Comparison of ENCODE assay signal across 9 mouse cellular contexts in the genomic region with DNA sequence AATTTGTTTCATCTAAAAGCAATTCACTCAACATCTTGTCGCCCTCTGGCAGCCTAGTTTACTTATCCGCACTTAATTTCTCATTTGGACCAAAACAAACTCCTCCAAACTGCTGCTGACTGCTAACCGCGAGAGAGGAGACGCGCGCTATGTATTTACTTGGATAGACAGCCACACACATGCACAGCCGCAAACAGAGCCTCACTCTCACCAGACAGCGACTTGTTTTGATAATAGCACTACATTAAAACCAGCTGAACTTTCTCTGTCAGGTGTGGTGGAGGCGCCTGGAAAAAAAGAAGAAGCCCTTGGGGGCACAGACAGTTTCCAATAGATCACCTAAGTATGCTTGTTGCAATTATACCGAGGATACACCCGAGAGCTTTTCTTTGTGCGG. TPM values are rescaled to one million over a fixed set of nuclear protein-coding genes. Genes with fewer than 3 reads are reported as not detected.
DNase-seq lines count a peak whose midpoint lies in the region; ATAC-seq lines count a peak whose summit lies in the region.
"Had no signal": no experiment of that assay in that cellular context is flagged by ENCODE, and none has a peak within 500 bp of the region (broad histone marks: within the 10 kb centered on the region; RNA-seq: fewer than 3 reads in every experiment).

No protein-coding gene starts in this region.

- DNase-seq in lung, postnatal 25 days (ENCODE audit: low spot score): no peak
- DNase-seq in thymus, postnatal 10 days (ENCODE audit: low spot score in 2 of 2): no peak
- DNase-seq in MN1 (ENCODE audit: low spot score): no peak
- no peak for DNase-seq in thymus, postnatal 0 days (ENCODE audit: low spot score)

- H3K36me3 ChIP-seq in lung, embryonic 16.5 days (ENCODE audit: control insufficient read depth, insufficient read depth, low read length): no peaks in the 10 kb centered on the region
- no peaks in the 10 kb centered on the region for H3K36me3 ChIP-seq in embryonic facial prominence, embryonic 15.5 days
- H3K36me3 ChIP-seq in intestine, embryonic 16.5 days (ENCODE audit: control insufficient read depth, insufficient read depth, low read length): no peaks in the 10 kb centered on the region
- H3K36me3 ChIP-seq in liver, embryonic 16.5 days (ENCODE audit: control insufficient read depth, insufficient read depth): no peaks in the 10 kb centered on the region

- H3K9ac ChIP-seq in lung, embryonic 16.5 days (ENCODE audit: low read length): no peak overlapping the region
- no peak overlapping the region for H3K9ac ChIP-seq in embryonic facial prominence, embryonic 15.5 days
- H3K9ac ChIP-seq in intestine, embryonic 16.5 days (ENCODE audit: low read depth, low read length): no peak overlapping the region
- no peak overlapping the region for H3K9ac ChIP-seq in liver, embryonic 16.5 days (ENCODE audit: low read depth, low read length)

- peak overlapping the region; percentile 100 for H3K4me2 ChIP-seq in lung, embryonic 16.5 days (ENCODE audit: low read depth, low read length)
- peak overlapping the region; percentile 100 for H3K4me2 ChIP-seq in embryonic facial prominence, embryonic 15.5 days (replicated peaks)
- H3K4me2 ChIP-seq in intestine, embryonic 16.5 days (ENCODE audit: low read depth, low read length): peak overlapping the region; percentile 100
- H3K4me2 ChIP-seq in liver, embryonic 16.5 days (ENCODE audit: low read depth, low read length): peak overlapping the region; percentile 64; the same call in 1 of the 2 replicates

- 2% methylated on average over 13 of the region's 13 CpGs for WGBS in lung, embryonic 16.5 days
- under 1% methylated on average over 13 of the region's 13 CpGs for WGBS in embryonic facial prominence, embryonic 15.5 days
- WGBS in intestine, embryonic 16.5 days: 2% methylated on average over 13 of the region's 13 CpGs
- 2% methylated on average over 13 of the region's 13 CpGs for whole genome bisulfite sequencing in liver, embryonic 16.5 days (ENCODE audit: insufficient replicate concordance)

- no peaks in the 10 kb centered on the region for H3K9me3 ChIP-seq in lung, embryonic 16.5 days (ENCODE audit: control insufficient read depth, low read length)
- H3K9me3 ChIP-seq in embryonic facial prominence, embryonic 15.5 days (replicated peaks): no peaks in the 10 kb centered on the region
- H3K9me3 ChIP-seq in intestine, embryonic 16.5 days (ENCODE audit: control insufficient read depth, low read length): no peaks in the 10 kb centered on the region
- H3K9me3 ChIP-seq in liver, embryonic 16.5 days (replicated peaks; ENCODE audit: control insufficient read depth, low read length): no peaks in the 10 kb centered on the region

- peaks cover 13% of the 10 kb centered on the region for H3K27me3 ChIP-seq in lung, embryonic 16.5 days (ENCODE audit: control insufficient read depth, insufficient read depth, low read depth, low read length)
- peaks cover 56% of the 10 kb centered on the region for H3K27me3 ChIP-seq in embryonic facial prominence, embryonic 15.5 days
- peaks cover 37% of the 10 kb centered on the region for H3K27me3 ChIP-seq in intestine, embryonic 16.5 days (replicated peaks; ENCODE audit: control insufficient read depth, insufficient read depth, low read length)
- peaks cover 47% of the 10 kb centered on the region for H3K27me3 ChIP-seq in liver, embryonic 16.5 days (ENCODE audit: control insufficient read depth, insufficient read depth, low read depth, low read length)

- H3K4me1 ChIP-seq in lung, embryonic 16.5 days (replicated peaks; ENCODE audit: control insufficient read depth, insufficient read depth, low read length): peaks cover 13% of the 10 kb centered on the region
- peaks cover 35% of the 10 kb centered on the region for H3K4me1 ChIP-seq in embryonic facial prominence, embryonic 15.5 days
- H3K4me1 ChIP-seq in intestine, embryonic 16.5 days (ENCODE audit: control insufficient read depth, insufficient read depth, low read length): peaks cover 20% of the 10 kb centered on the region
- H3K4me1 ChIP-seq in liver, embryonic 16.5 days (ENCODE audit: control insufficient read depth, low read depth, low read length): no peaks in the 10 kb centered on the region

- H3K27ac ChIP-seq in lung, embryonic 16.5 days (ENCODE audit: low read length): no peak overlapping the region
- no peak overlapping the region for H3K27ac ChIP-seq in embryonic facial prominence, embryonic 15.5 days (replicated peaks)
- no peak overlapping the region for H3K27ac ChIP-seq in intestine, embryonic 16.5 days (ENCODE audit: low read length)
- no peak overlapping the region for H3K27ac ChIP-seq in liver, embryonic 16.5 days (ENCODE audit: low read length)

- peak overlapping the region; percentile 70 for H3K4me3 ChIP-seq in lung, embryonic 16.5 days (ENCODE audit: low read length)
- H3K4me3 ChIP-seq in embryonic facial prominence, embryonic 15.5 days (replicated peaks): peak overlapping the region; percentile 62
- peak overlapping the region; percentile 64 for H3K4me3 ChIP-seq in intestine, embryonic 16.5 days (ENCODE audit: low read length)
- no peak overlapping the region for H3K4me3 ChIP-seq in liver, embryonic 16.5 days (ENCODE audit: low read depth, low read length)

- no peak for ATAC-seq in lung, embryonic 16.5 days (ENCODE audit: low read depth)
- no peak for ATAC-seq in embryonic facial prominence, embryonic 15.5 days (ENCODE audit: insufficient number of reproducible peaks, low FRiP score, low TSS enrichment, low read depth)
- no peak for ATAC-seq in intestine, embryonic 16.5 days
- ATAC-seq in liver, embryonic 16.5 days (ENCODE audit: low read depth): no peak

RNA-seq across cellular contexts. Expression of gene Erbb4, which starts 2.8 kb away (rescaled TPM):
- 0.20 and 1.1 TPM in 2 replicates for polyA plus RNA-seq in lung, embryonic 16.5 days (2015; fragmentation: Nextera tagmentation; extraction: Ambion mirVana)
- polyA plus RNA-seq in embryonic facial prominence, embryonic 15.5 days (2015; fragmentation: Nextera tagmentation; extraction: Ambion mirVana): 0.77 and 1.2 TPM in 2 replicates
- polyA plus RNA-seq in intestine, embryonic 16.5 days (2015; fragmentation: Nextera tagmentation; extraction: Ambion mirVana): 0.06 TPM in 1 of 2 replicates, not detected in the other
- 0.01 TPM in 1 of 2 replicates, not detected in the other for polyA plus RNA-seq in liver, embryonic 16.5 days (2015; fragmentation: Nextera tagmentation; extraction: Ambion mirVana)
- polyA plus RNA-seq in thymus, postnatal 0 days (2015; fragmentation: Nextera tagmentation; extraction: Ambion mirVana): 0.04 TPM in 1 of 2 replicates, not detected in the other
- polyA plus RNA-seq: large intestine, adult 2 months had no signal
